9 mouse cellular contexts compared by ENCODE assay signal in genomic region chr9:108342301-108342831, GRCm38 (mm10). TPM values are rescaled to one million over a fixed set of nuclear protein-coding genes. Genes with fewer than 3 reads are reported as not detected.
DNase-seq lines count a peak whose midpoint lies in the region; ATAC-seq and TF ChIP-seq lines count a peak whose summit lies in the region.
"Had no signal": no experiment of that assay in that cellular context is flagged by ENCODE, and none has a peak within 500 bp of the region (broad histone marks: within the 10 kb centered on the region; RNA-seq: fewer than 3 reads in every experiment).

No protein-coding gene starts in this region.

- H3K4me1 ChIP-seq in kidney, embryonic 16.5 days (ENCODE audit: insufficient read depth, low read length): peaks cover 45% of the 10 kb centered on the region
- peaks cover 84% of the 10 kb centered on the region for H3K4me1 ChIP-seq in megakaryocyte, embryonic 14.5 days
- H3K4me1 ChIP-seq in cerebellum, adult 2 months (ENCODE audit: control insufficient read depth, insufficient read depth, low read length): peaks cover 4% of the 10 kb centered on the region
- peaks cover 27% of the 10 kb centered on the region for H3K4me1 ChIP-seq in forebrain, embryonic 12.5 days

- peak; percentile 33 for DNase-seq in heart, adult 8-10 months (ENCODE audit: low spot score)
- no peak for DNase-seq in heart, postnatal 25 days (ENCODE audit: low spot score)
- peak; percentile 50 for DNase-seq in NIH3T3 (ENCODE audit: low read depth)
- no peak for DNase-seq in cerebellum, adult 2 months
- DNase-seq in retina, postnatal 1 day: no peak

- 31% methylated on average over 5 of the region's 5 CpGs for WGBS in kidney, embryonic 16.5 days
- WGBS in cerebellum, adult 2 months: 69% methylated on average over 5 of the region's 5 CpGs
- 62% methylated on average over 5 of the region's 5 CpGs for whole genome bisulfite sequencing in forebrain, embryonic 12.5 days

- 0 out of 2 replicates have a peak, but pooled peaks cover 2% of the 10 kb centered on the region for H3K36me3 ChIP-seq in kidney, embryonic 16.5 days (ENCODE audit: insufficient read depth, low read length)
- H3K36me3 ChIP-seq in megakaryocyte, embryonic 14.5 days (replicated peaks; ENCODE audit: low read length): peaks cover 18% of the 10 kb centered on the region
- H3K36me3 ChIP-seq in forebrain, embryonic 12.5 days (replicated peaks): peaks cover 3% of the 10 kb centered on the region; the same call in 1 of the 2 replicates

- intact Hi-C loops in heart, postnatal 25 days (cut with DNase I): no loop called here

- TF ChIP-seq CTCF in cerebellum, adult 2 months (IDR thresholded peaks at IDR 0.05; ENCODE audit: borderline replicate concordance, insufficient read depth, low read depth, low read length): no peak

- H3K4me3 ChIP-seq in kidney, embryonic 16.5 days (ENCODE audit: low read length): no peak overlapping the region
- peak overlapping the region; percentile 69 for H3K4me3 ChIP-seq in megakaryocyte, embryonic 14.5 days (replicated peaks)
- no peak overlapping the region for H3K4me3 ChIP-seq in cerebellum, adult 2 months (replicated peaks; ENCODE audit: insufficient read depth, low read depth, low read length)
- H3K4me3 ChIP-seq in forebrain, embryonic 12.5 days (replicated peaks): no peak overlapping the region
- H3K4me3 ChIP-seq: limb, embryonic 13.5 days had no signal

- H3K4me2 ChIP-seq in kidney, embryonic 16.5 days (replicated peaks; ENCODE audit: low read depth, low read length): no peak overlapping the region
- no peak overlapping the region for H3K4me2 ChIP-seq in forebrain, embryonic 12.5 days
- H3K4me2 ChIP-seq: limb, embryonic 13.5 days had no signal

- H3K9ac ChIP-seq in kidney, embryonic 16.5 days (replicated peaks; ENCODE audit: low read length): no peak overlapping the region
- no peak overlapping the region for H3K9ac ChIP-seq in forebrain, embryonic 12.5 days
- H3K9ac ChIP-seq: limb, embryonic 13.5 days had no signal

- no peaks in the 10 kb centered on the region for H3K27me3 ChIP-seq in kidney, embryonic 16.5 days (ENCODE audit: insufficient read depth, low read length)
- H3K27me3 ChIP-seq in megakaryocyte, embryonic 14.5 days (replicated peaks): no peaks in the 10 kb centered on the region
- H3K27me3 ChIP-seq in cerebellum, adult 2 months (ENCODE audit: control insufficient read depth, insufficient read depth, low read length): no peaks in the 10 kb centered on the region
- H3K27me3 ChIP-seq in forebrain, embryonic 12.5 days: no peaks in the 10 kb centered on the region
- H3K27me3 ChIP-seq: limb, embryonic 13.5 days had no signal

- TF ChIP-seq POLR2A in cerebellum, adult 2 months (IDR thresholded peaks at IDR 0.05; ENCODE audit: borderline replicate concordance, insufficient read depth, low read length): no peak

- no peaks in the 10 kb centered on the region for H3K9me3 ChIP-seq in kidney, embryonic 16.5 days (ENCODE audit: low read length)
- H3K9me3 ChIP-seq in megakaryocyte, embryonic 14.5 days: no peaks in the 10 kb centered on the region
- H3K9me3 ChIP-seq in forebrain, embryonic 12.5 days: no peaks in the 10 kb centered on the region
- H3K9me3 ChIP-seq: limb, embryonic 13.5 days had no signal

- H3K27ac ChIP-seq in kidney, embryonic 16.5 days (ENCODE audit: low read length): peak overlapping the region; percentile 84
- no peak overlapping the region for H3K27ac ChIP-seq in cerebellum, adult 2 months (ENCODE audit: insufficient read depth, low read length)
- H3K27ac ChIP-seq in forebrain, embryonic 12.5 days: no peak overlapping the region
- H3K27ac ChIP-seq: limb, embryonic 13.5 days had no signal

- ATAC-seq in kidney, embryonic 16.5 days (ENCODE audit: low FRiP score, low TSS enrichment): no peak
- no peak for ATAC-seq in forebrain, embryonic 12.5 days (ENCODE audit: low FRiP score)

RNA-seq across cellular contexts. Expression of gene Gpx1, which starts 3.7 kb away (rescaled TPM):
- total RNA-seq in heart, adult 8-10 months (2022): 100 to 1,000 TPM in 1 of 4 experiments, 10 to 100 TPM in 3; 67.6 to 101 (median 81.7) TPM
- total RNA-seq in heart, postnatal 25 days (2021): 100 to 1,000 TPM; 108 to 130 TPM
- polyA plus RNA-seq in kidney, embryonic 16.5 days (2015; fragmentation: Nextera tagmentation; extraction: Ambion mirVana): 686 and 695 TPM in 2 replicates
- 49.9 and 236 TPM in 2 replicates for polyA plus RNA-seq in megakaryocyte, embryonic 14.5 days (2012; ENCODE audit: insufficient read depth, low replicate concordance)
- 247 and 249 TPM in 2 replicates for polyA plus RNA-seq in cerebellum, adult 2 months (2012; rRNA removed)
- polyA plus RNA-seq in forebrain, embryonic 12.5 days (2016; fragmentation: Nextera tagmentation; extraction: Ambion mirVana): 574 and 659 TPM in 2 replicates

RNA-seq across cellular contexts. Expression of gene Usp4, which starts 5.3 kb away (rescaled TPM):
- 10 to 100 TPM; 77.0 to 83.3 (median 79.8) TPM for total RNA-seq in heart, adult 8-10 months (2022)
- total RNA-seq in heart, postnatal 25 days (2021): 10 to 100 TPM; 71.1 to 71.4 TPM
- polyA plus RNA-seq in kidney, embryonic 16.5 days (2015; fragmentation: Nextera tagmentation; extraction: Ambion mirVana): 113 and 119 TPM in 2 replicates
- 63.2 and 114 TPM in 2 replicates for polyA plus RNA-seq in megakaryocyte, embryonic 14.5 days (2012; ENCODE audit: insufficient read depth, low replicate concordance)
- polyA plus RNA-seq in cerebellum, adult 2 months (2012; rRNA removed): 97.5 and 104 TPM in 2 replicates
- polyA plus RNA-seq in forebrain, embryonic 12.5 days (2016; fragmentation: Nextera tagmentation; extraction: Ambion mirVana): 137 and 144 TPM in 2 replicates

RNA-seq across cellular contexts. Expression of gene Tcta, which starts 36.4 kb away (rescaled TPM):
- total RNA-seq in heart, adult 8-10 months (2022): 10 to 100 TPM; 66.6 to 85.9 (median 81.5) TPM
- 10 to 100 TPM; 39.2 to 47.2 TPM for total RNA-seq in heart, postnatal 25 days (2021)
- 34.9 and 38.9 TPM in 2 replicates for polyA plus RNA-seq in kidney, embryonic 16.5 days (2015; fragmentation: Nextera tagmentation; extraction: Ambion mirVana)
- 5.1 and 6.8 TPM in 2 replicates for polyA plus RNA-seq in megakaryocyte, embryonic 14.5 days (2012; ENCODE audit: insufficient read depth, low replicate concordance)
- 55.2 and 58.9 TPM in 2 replicates for polyA plus RNA-seq in cerebellum, adult 2 months (2012; rRNA removed)
- polyA plus RNA-seq in forebrain, embryonic 12.5 days (2016; fragmentation: Nextera tagmentation; extraction: Ambion mirVana): 30.5 and 30.7 TPM in 2 replicates

RNA-seq across cellular contexts. Expression of gene Rhoa, which starts 36.4 kb away (rescaled TPM):
- 100 to 1,000 TPM; 196 to 229 (median 224) TPM for total RNA-seq in heart, adult 8-10 months (2022)
- total RNA-seq in heart, postnatal 25 days (2021): 100 to 1,000 TPM; 225 to 248 TPM
- polyA plus RNA-seq in kidney, embryonic 16.5 days (2015; fragmentation: Nextera tagmentation; extraction: Ambion mirVana): 495 and 508 TPM in 2 replicates
- polyA plus RNA-seq in megakaryocyte, embryonic 14.5 days (2012; ENCODE audit: insufficient read depth, low replicate concordance): 83.3 and 92.2 TPM in 2 replicates
- 198 and 201 TPM in 2 replicates for polyA plus RNA-seq in cerebellum, adult 2 months (2012; rRNA removed)
- 331 and 341 TPM in 2 replicates for polyA plus RNA-seq in forebrain, embryonic 12.5 days (2016; fragmentation: Nextera tagmentation; extraction: Ambion mirVana)

RNA-seq across cellular contexts. Expression of gene Amt, which starts 45.7 kb away (rescaled TPM):
- 1 to 10 TPM; 3.8 to 6.5 (median 4.9) TPM for total RNA-seq in heart, adult 8-10 months (2022)
- 1 to 10 TPM; 4.9 to 6.6 TPM for total RNA-seq in heart, postnatal 25 days (2021)
- polyA plus RNA-seq in kidney, embryonic 16.5 days (2015; fragmentation: Nextera tagmentation; extraction: Ambion mirVana): 40.8 and 43.7 TPM in 2 replicates
- 1.9 TPM in 1 of 2 replicates, not detected in the other for polyA plus RNA-seq in megakaryocyte, embryonic 14.5 days (2012; ENCODE audit: insufficient read depth, low replicate concordance)
- polyA plus RNA-seq in cerebellum, adult 2 months (2012; rRNA removed): 63.2 and 64.2 TPM in 2 replicates
- polyA plus RNA-seq in forebrain, embryonic 12.5 days (2016; fragmentation: Nextera tagmentation; extraction: Ambion mirVana): 17.7 and 22.4 TPM in 2 replicates

Comparison
In these comparisons a context has a peak if more than half of its experiments do, and no peak if none do; other contexts are left out.
1. DNase-seq: peak in heart, adult 8-10 months (single experiment) and NIH3T3 (single experiment); none in heart, postnatal 25 days (single experiment), cerebellum, adult 2 months (0 of 2) and retina, postnatal 1 day (single experiment).